Mouse (Mus musculus) heart, postnatal 0 days (tissue): ENCODE measurements at regions not wholly inside any gene's neighbourhood (a gene's known extent, or its start where the extent isn't known, plus 50 kb on each side); places are given as distances from the start of the nearest gene placed in this dataset.

Experiments used
- ATAC-seq: fragments of 200-750 bp; cut with Nextera tagmentation; 2 replicates; pipeline ENCODE4 v1.8.0; 2017; ENCODE audit warnings: low read depth, moderate number of reproducible peaks, moderate library complexity; ENCODE audit not compliant: insufficient read depth
- DNase-seq: peaks from one replicate; pipeline ENCODE4 v3.0.0-alpha.2; 2016; ENCODE audit warnings: low spot score
- H3K27ac ChIP-seq: fragments of 300-500 bp; sonication (generic); 2 replicates; pipeline ENCODE4 v1.5.1; 2014; ENCODE audit warnings: low read depth, mild to moderate bottlenecking
- H3K27me3 ChIP-seq: fragments of 300-500 bp; sonication (generic); 2 replicates; pipeline ENCODE4 v1.6.1; 2014; ENCODE audit warnings: low read length, mixed read lengths; ENCODE audit not compliant: control insufficient read depth, insufficient read depth
- H3K36me3 ChIP-seq: fragments of 300-500 bp; sonication (generic); replicated peaks from 2 replicates; pipeline ENCODE4 v1.6.1; 2014; ENCODE audit warnings: low read length, mixed read lengths; ENCODE audit not compliant: control insufficient read depth, insufficient read depth
- H3K4me1 ChIP-seq: fragments of 300-500 bp; sonication (generic); 2 replicates; pipeline ENCODE4 v1.6.1; 2014; ENCODE audit warnings: antibody characterized with exemption; ENCODE audit not compliant: control insufficient read depth, insufficient read depth
- H3K4me2 ChIP-seq: fragments of 300-500 bp; sonication (generic); 2 replicates; pipeline ENCODE4 v1.6.1; 2014; ENCODE audit warnings: low read depth, mild to moderate bottlenecking, low read length, moderate library complexity
- H3K4me3 ChIP-seq: fragments of 300-500 bp; sonication (generic); 2 replicates; pipeline ENCODE4 v1.5.1; 2014; ENCODE audit warnings: low read depth, low read length
- H3K9ac ChIP-seq: fragments of 300-500 bp; sonication (generic); replicated peaks from 2 replicates; pipeline ENCODE4 v1.6.1; 2014; ENCODE audit warnings: low read depth, low read length, mixed read lengths
- H3K9me3 ChIP-seq: fragments of 300-500 bp; sonication (generic); replicated peaks from 2 replicates; pipeline ENCODE4 v1.6.1; 2016; ENCODE audit warnings: low read length; ENCODE audit not compliant: control insufficient read depth
- CTCF ChIP-seq: IDR thresholded peaks from 2 replicates; pipeline ENCODE4 v1.5.1; 2016; ENCODE audit warnings: antibody characterized with exemption, control low read depth, low read depth
- EP300 ChIP-seq: IDR thresholded peaks from 2 replicates; pipeline ENCODE4 v1.6.1; 2016; ENCODE audit warnings: antibody characterized with exemption, low read depth
- WGBS: fragments of 180-500 bp; shearing (Covaris S2); extraction: QIAGEN DNeasy Blood & Tissue Kit; methylation state at CpG from one replicate; pipeline ENCODE4 v1.1.7; 2014; 5-methylcytosine and 5-hydroxymethylcytosine counted together

- Histone ChIP-seq H3K27me3 (no peaks in the 10 kb centered on the region), H3K4me2 (no peak overlapping the region), H3K27ac (no peak overlapping the region), H3K4me3 (no peak overlapping the region), H3K9me3 (no peaks in the 10 kb centered on the region), H3K36me3 (no peaks in the 10 kb centered on the region), H3K9ac (no peak overlapping the region), H3K4me1 (no peaks in the 10 kb centered on the region)
- no peak for ATAC-seq
- 82% methylated on average over 5 of the region's 5 CpGs for WGBS
- TF ChIP-seq EP300 (no peak), CTCF (no peak)
- no peak for DNase-seq
Observed at GRCm38 (mm10) chr11:34153749-34154525, 54.0 kb downstream of the Foxi1 start.

GRCm38 (mm10) chr11:34149370-34149976 is 51.1 kb upstream of the 4930469K13Rik start:
- Histone ChIP-seq H3K4me2 (no peak overlapping the region), H3K4me3 (no peak overlapping the region), H3K4me1 (no peaks in the 10 kb centered on the region), H3K9me3 (no peaks in the 10 kb centered on the region), H3K36me3 (no peaks in the 10 kb centered on the region), H3K9ac (no peak overlapping the region), H3K27ac (no peak overlapping the region), H3K27me3 (no peaks in the 10 kb centered on the region)
- peak; percentile 68 for ATAC-seq
- 29% methylated on average over 5 of the region's 5 CpGs for WGBS
- peak; percentile 66 for DNase-seq
- no peak for TF ChIP-seq EP300
- peak; percentile 82 for TF ChIP-seq CTCF
